Mouse (Mus musculus) lung, adult 2 months (tissue): ENCODE data around the gene Iqcn. TPM values are rescaled to one million over a fixed set of nuclear protein-coding genes. Genes with fewer than 3 reads are reported as not detected.
A peak's percentile ranks its signal among the peaks of the same experiment; 100 is the strongest.

Experiments used
- DNase-seq: peaks from one replicate; pipeline ENCODE4 v3.0.0; 2022
- H3K4me1 ChIP-seq: fragments of 200-500 bp; 2 replicates; pipeline ENCODE4 v1.6.1; 2011; ENCODE audit warnings: low read length; ENCODE audit not compliant: control insufficient read depth, insufficient read depth
- H3K4me3 ChIP-seq: fragments of 200-500 bp; replicated peaks from 2 replicates; pipeline ENCODE3; 2011; ENCODE audit warnings: low read depth, mild to moderate bottlenecking, control low read depth, low read length; ENCODE audit errors: extremely low read depth
- CTCF ChIP-seq: fragments of 200-500 bp; IDR thresholded peaks from 2 replicates; pipeline ENCODE4 v1.5.1; 2011; ENCODE audit warnings: mild to moderate bottlenecking, low read length, control low read depth; ENCODE audit not compliant: insufficient read depth
- POLR2A ChIP-seq: fragments of 200-500 bp; IDR thresholded peaks from 2 replicates; pipeline ENCODE4 v1.6.1; 2011; ENCODE audit warnings: low read depth, mild to moderate bottlenecking, control low read depth, low read length, borderline replicate concordance; ENCODE audit errors: extremely low read depth
- WGBS: fragments of 180-500 bp; shearing (Covaris S2); methylation state at CpG from one replicate; pipeline ENCODE4 v1.1.7; 2018; 5-methylcytosine and 5-hydroxymethylcytosine counted together
- polyA plus RNA-seq: library from polyadenylated mRNA; depleted of rRNA; stranded (reverse); fragments of >200 nt; gene quantifications from 2 replicates; pipeline ENCODE4 v1.2.3, GENCODE M21; 2012

Iqcn gene
- polyA plus RNA-seq, 1 experiment = not detected

DNA sequence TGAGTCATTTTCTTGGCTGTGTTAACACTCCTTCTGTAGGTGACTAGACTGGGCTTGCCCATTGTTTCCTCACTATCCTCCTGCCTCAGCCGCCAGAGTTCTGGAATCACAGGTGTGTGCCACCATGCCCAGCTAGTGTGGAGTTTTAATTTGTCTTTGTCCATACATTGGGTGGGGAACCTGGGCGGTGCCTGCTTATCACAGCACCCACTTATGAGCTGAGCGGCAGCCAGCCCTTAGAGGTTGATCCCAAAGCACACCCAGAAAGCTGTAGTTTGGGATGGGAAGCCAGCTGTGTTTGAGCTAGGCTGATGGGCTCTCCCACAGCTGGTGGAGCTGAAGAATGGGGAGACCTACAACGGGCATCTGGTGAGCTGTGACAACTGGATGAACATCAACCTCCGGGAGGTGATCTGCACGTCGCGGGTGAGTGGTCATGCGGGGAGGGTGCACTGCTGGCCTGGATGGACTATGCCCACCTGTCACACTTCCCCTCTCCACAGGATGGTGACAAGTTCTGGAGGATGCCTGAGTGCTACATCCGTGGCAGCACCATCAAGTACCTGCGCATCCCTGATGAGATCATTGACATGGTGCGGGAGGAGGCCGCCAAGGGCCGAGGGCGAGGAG lies 25.7 kb upstream of the Iqcn start:
- Histone ChIP-seq H3K4me3 (no peak overlapping the region), H3K4me1 (peaks cover 28% of the 10 kb centered on the region)
- WGBS = 91% methylated on average over 15 of the region's 15 CpGs
- TF ChIP-seq CTCF = no peak
- no peak for TF ChIP-seq POLR2A
- no peak for DNase-seq

DNA sequence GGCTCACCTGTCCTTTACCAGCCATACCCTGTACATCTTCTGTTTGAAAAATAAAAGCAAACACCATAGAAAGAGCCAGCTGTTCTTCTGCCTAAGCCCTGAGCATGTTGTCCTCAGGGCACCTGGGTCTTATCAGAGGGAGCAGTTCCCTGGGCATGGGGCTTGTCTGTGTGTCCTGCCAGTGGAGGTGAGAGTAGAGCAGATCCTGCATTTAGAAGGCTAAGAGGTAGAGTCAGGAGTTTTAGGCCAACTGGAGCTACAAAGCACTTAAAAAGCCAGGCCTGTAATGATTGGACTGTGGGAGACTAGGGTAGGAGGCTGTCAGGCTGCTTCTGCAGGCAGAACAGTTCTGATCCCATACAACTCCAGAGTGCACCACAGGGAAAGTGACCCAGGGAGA lies 24.6 kb upstream of the Iqcn start:
- TF ChIP-seq CTCF (no peak), POLR2A (no peak)
- Histone ChIP-seq H3K4me3 (no peak overlapping the region), H3K4me1 (peaks cover 28% of the 10 kb centered on the region)
- DNase-seq = no peak

DNA sequence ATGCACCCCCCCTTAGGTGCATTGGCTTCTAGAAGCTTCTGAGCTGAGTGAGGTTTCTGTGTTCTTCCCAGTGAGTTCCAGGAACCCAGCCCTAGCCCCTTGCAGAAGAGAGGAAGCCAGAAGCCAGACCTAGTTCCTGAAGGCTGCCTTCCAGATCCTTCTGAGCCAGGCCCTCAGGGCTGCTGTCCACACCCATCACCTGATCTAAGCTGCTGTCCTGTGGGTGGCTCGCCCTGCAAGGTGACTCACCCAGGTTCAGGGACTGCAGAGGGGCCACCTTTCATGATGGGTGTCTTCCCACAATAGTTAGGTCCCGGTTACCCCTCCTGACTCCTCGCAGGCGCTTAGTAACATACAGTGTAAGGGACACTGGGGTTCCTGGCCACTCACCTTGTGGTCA lies 23.9 kb upstream of the Iqcn start:
- 83% methylated on average over 4 of the region's 4 CpGs for WGBS
- no peak for TF ChIP-seq POLR2A
- TF ChIP-seq CTCF = no peak
- DNase-seq = no peak
- Histone ChIP-seq H3K4me3 (no peak overlapping the region), H3K4me1 (peaks cover 22% of the 10 kb centered on the region)

DNA sequence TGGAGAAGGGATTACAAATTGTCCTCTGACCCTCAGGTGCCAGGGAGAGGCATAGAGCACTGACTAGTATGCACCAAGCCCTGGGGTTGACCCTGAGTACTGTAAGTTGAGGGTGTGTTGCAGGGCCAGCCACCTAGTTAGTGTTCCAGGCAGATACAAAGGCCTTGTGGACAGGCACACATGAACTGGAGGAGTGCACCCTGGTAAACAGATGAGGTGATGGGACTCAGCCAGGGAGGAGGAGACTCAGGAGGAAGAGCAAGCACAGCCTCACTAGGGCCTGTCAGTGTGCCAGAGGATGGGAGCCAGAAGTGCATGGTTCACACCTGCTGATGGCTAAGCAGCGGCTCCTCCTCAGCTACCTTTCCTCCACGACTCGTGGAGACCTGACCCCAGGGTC lies 23.2 kb upstream of the Iqcn start:
- DNase-seq = no peak
- 76% methylated on average over 3 of the region's 3 CpGs for WGBS
- Histone ChIP-seq H3K4me1 (peaks cover 16% of the 10 kb centered on the region), H3K4me3 (no peak overlapping the region)
- TF ChIP-seq CTCF (no peak), POLR2A (no peak)

DNA sequence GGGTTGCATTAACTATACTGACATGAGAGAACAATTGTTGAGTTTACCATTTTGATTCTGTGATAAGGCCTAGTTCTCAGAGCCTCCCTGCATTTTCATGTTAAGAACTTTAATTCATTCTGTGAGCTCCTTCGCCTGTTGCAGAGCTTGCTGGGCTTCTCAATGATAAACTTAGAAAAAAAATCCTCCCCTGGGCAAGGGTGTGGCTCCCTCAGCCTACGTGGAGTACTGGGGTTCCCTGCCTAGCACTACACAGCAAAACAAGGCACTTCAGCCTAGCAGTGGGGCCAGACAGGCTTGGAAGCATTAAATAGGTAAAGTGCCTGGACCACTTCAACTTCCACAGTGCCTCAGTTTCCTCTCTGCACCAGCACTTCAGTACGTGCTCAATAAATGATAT lies 21.8 kb upstream of the Iqcn start:
- no peak for DNase-seq
- WGBS = 54% methylated on average over 3 of the region's 3 CpGs
- Histone ChIP-seq H3K4me1 (peaks cover 11% of the 10 kb centered on the region), H3K4me3 (no peak overlapping the region)
- TF ChIP-seq CTCF = no peak
- no peak for TF ChIP-seq POLR2A

DNA sequence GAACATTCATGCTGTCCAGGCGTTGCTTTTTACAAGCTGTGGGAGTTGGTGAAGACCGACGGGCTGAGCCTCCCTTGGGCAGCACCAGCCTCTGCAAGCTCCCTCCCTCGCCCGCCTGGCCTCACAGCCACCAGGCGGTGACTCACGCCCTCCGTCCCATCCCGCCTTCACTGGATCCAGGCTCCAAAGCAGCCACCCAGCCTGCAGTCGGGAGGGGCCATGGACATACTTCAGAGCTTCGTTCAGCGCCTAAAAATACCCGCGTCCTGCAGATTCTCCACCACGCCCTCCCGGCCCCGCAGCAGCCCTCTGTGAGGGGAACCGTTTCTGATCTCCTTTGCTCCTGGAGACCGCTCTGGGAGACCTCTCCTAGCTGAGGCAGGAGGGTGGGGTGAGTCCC lies 21.1 kb upstream of the Iqcn start:
- Histone ChIP-seq H3K4me3 (no peak overlapping the region), H3K4me1 (peaks cover 11% of the 10 kb centered on the region)
- 7% methylated on average over 19 of the region's 19 CpGs for WGBS
- TF ChIP-seq POLR2A (peak; percentile 31; the same call in 1 of the 2 replicates), CTCF (no peak)
- DNase-seq = peak; percentile 54

DNA sequence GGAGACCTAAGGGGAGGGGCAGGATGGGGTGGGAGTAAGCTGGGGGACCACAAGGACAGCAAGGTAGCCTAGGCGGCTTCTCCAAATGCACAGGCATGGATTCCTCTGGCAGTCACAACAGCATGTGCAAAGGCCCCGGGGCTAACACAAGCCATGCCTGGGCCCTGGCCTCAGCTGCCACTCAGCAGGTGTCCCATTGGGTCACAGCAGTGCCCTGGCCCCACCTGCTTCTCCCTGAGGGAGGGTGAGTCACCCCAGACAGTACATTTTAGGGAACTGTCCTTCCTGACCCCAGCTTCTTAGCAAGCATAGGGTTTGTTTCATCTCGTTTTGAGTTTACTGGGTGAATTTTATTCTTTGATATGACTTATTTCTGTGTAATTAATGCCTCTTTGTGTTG lies 20.6 kb upstream of the Iqcn start:
- DNase-seq = no peak
- Histone ChIP-seq H3K4me3 (no peak overlapping the region), H3K4me1 (peaks cover 11% of the 10 kb centered on the region)
- TF ChIP-seq POLR2A (no peak), CTCF (no peak)
- WGBS = 61% methylated on average over 3 of the region's 3 CpGs

DNA sequence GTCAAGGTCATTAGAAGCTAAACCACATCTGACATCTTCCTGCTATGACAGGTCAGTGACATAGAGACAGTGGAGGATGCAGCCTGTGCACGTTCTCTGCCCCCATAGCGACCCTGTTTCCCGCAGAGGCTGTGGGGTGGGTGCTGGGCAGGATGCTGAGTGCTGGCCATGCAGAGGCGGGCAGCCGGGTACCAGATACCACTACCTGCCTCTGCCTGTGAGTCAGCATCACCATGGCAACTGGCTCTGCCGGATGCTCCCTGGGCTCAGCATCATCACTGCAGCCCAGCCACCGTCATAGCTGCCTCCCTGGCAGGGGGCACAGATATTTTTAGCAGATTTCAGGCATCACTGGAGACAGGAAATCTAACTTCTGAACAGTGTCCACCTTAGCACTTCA lies 19.0 kb upstream of the Iqcn start:
- TF ChIP-seq CTCF (no peak), POLR2A (no peak)
- peaks cover 6% of the 10 kb centered on the region for H3K4me1 ChIP-seq
- H3K4me3 ChIP-seq = no peak overlapping the region
- WGBS = 56% methylated on average over 7 of the region's 7 CpGs
- no peak for DNase-seq

DNA sequence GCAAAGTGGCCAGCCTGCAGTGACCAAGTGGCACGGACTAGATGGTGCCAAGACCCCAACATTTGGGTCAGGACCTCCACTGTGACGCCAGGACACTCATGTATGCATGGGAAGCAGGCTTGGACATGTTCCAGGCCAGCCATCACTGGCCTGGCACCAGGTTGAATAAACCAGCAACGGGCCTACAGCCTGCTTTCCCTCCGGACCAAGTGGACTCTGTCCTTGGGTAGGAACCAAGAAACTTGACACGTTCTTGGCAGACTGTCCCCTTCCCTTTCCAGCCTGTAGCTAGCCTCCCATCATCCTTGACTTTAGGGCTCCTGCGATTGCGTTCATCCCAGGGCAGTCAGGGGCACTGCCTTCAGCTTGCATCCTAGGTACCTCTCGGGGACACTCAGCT lies 15.7 kb upstream of the Iqcn start:
- 51% methylated on average over 8 of the region's 8 CpGs for WGBS
- TF ChIP-seq POLR2A = no peak
- TF ChIP-seq CTCF = no peak

DNA sequence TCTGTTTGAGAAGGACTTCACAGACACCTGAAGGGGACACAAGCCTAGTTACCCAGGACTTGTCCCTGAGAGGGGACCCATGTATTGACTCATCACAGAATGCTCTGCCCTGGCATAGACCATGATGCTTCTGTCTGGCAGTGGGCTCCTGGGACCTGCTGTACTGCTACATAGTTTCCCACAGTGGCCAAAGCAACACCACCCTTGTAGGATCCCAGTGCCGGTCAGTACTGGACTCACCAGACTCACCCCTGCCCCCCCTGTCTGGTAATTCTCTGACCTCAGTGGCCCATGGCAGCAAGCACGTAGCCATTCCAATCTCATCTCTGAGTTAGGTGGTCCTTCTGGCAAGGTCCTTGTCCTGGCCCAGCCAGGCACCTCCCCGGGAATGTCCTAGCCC lies 15.1 kb upstream of the Iqcn start:
- 80% methylated on average over 3 of the region's 3 CpGs for WGBS

More for the DNA sequence above, 15.7 kb upstream of the Iqcn start:
- Histone ChIP-seq H3K4me1 (no peaks in the 10 kb centered on the region), H3K4me3 (no peak overlapping the region)
- DNase-seq = no peak

More for the DNA sequence above, 15.1 kb upstream of the Iqcn start:
- Histone ChIP-seq H3K4me1 (no peaks in the 10 kb centered on the region), H3K4me3 (no peak overlapping the region)
- DNase-seq = no peak
- TF ChIP-seq POLR2A (no peak), CTCF (no peak)
